Mouse (Mus musculus): ENCODE results near the gene Arrb2. TPM values are rescaled to one million over a fixed set of nuclear protein-coding genes. Genes with fewer than 3 reads are reported as not detected.
A peak's percentile ranks its signal among the peaks of the same experiment; 100 is the strongest.

Gene Arrb2
- polyA plus RNA-seq, 1 experiment from 2014 or later = 35.9 TPM

DNA sequence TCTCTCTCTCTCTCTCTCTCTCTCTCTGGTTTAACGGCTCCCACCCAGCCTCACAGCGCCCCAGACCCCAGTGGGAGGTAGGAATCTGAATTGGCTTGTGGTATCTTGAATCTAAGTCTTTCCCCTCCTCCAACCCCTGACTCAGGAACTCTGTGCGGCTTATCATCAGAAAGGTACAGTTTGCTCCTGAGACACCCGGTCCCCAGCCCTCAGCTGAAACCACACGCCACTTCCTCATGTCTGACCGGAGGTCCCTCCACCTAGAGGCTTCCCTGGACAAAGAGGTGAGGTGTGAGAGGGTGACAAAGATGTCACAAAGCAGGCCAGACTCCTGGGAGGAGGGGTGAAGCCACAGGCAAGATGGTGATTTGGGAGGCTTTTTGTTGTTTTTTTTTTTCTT is 5.0 kb downstream of the Arrb2 start:
- ATAC-seq (replicated peaks; ENCODE audit: low FRiP score) = no peak
- H3K9ac ChIP-seq (ENCODE audit: low read depth, low read length) = no peak overlapping the region
- peaks cover 24% of the 10 kb centered on the region for H3K4me1 ChIP-seq (replicated peaks; ENCODE audit: control insufficient read depth, insufficient read depth, low read length)
- no peak overlapping the region for H3K4me3 ChIP-seq (ENCODE audit: low read depth, low read length)
- H3K27ac ChIP-seq (ENCODE audit: low read depth, low read length) = no peak overlapping the region
- no peaks in the 10 kb centered on the region for H3K9me3 ChIP-seq (ENCODE audit: control insufficient read depth, low read length)
- no peak for DNase-seq (ENCODE audit: low spot score)
- 41% methylated on average over 6 of the region's 6 CpGs for WGBS
- peaks cover 15% of the 10 kb centered on the region; the same call in 1 of the 2 replicates for H3K36me3 ChIP-seq (ENCODE audit: control insufficient read depth, insufficient read depth, low read length)
- no peak overlapping the region for H3K4me2 ChIP-seq
- H3K27me3 ChIP-seq (replicated peaks; ENCODE audit: control insufficient read depth, insufficient read depth, low read length) = no peaks in the 10 kb centered on the region

DNA sequence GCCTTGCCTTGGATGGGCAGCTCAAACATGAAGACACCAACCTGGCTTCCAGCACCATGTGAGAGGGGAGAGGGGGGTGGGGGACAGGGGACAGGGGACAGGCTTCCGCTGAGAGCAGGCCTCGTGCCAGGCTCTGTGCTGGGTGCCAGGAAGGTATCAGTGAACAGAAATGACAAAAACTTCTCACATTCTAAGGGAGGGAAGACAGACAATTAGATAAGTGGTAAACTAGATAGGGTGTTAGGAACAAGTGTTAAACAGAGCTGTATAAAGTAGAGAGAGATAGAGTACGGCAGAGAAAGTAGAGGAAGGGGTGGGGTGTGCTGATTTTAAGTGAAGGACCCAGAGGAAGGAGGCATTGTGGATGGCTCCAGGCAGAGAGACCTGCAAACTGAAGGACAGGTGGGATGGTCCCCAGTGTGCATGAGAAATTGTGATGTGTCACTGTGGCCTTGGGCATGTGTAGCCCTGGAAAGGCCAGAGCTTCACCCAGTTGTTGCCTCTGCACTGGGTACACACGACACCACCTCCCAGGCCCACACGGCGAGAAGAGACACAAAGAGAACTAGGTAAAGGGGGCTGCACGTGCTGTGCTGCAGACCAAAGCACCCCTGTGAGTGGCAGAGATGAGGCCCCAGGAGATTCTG is 6.4 kb downstream of the Arrb2 start:
- WGBS = 89% methylated on average over 7 of the region's 7 CpGs
- H3K9ac ChIP-seq (ENCODE audit: low read depth, low read length) = no peak overlapping the region
- peaks cover 15% of the 10 kb centered on the region; the same call in 1 of the 2 replicates for H3K36me3 ChIP-seq (ENCODE audit: control insufficient read depth, insufficient read depth, low read length)

DNA sequence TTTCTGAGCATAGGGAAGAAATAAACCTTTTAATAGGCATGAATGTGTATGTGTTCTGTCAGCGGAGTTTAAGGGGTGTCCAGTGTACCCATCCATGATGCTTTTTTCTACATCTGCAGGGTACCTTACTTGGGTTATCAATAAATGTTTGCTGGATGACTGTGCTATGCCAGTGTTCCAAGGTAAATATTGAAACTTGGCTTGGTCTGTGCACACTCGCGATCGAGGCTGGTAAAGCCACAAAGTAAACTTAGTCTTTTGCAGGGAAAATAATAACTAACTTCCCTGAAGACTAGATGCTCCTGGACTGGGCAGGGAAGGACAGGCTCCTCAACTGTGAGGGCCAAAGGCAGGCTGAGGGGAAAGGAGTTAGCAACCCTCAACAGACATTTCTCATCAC is 8.2 kb downstream of the Arrb2 start:
- no peak overlapping the region for H3K4me2 ChIP-seq
- H3K27ac ChIP-seq (ENCODE audit: low read depth, low read length) = no peak overlapping the region
- no peak for DNase-seq (ENCODE audit: low spot score)
- no peak for ATAC-seq (replicated peaks; ENCODE audit: low FRiP score)
- H3K9ac ChIP-seq (ENCODE audit: low read depth, low read length) = no peak overlapping the region
- H3K9me3 ChIP-seq (ENCODE audit: control insufficient read depth, low read length) = no peaks in the 10 kb centered on the region
- H3K4me3 ChIP-seq (ENCODE audit: low read depth, low read length) = no peak overlapping the region
- H3K36me3 ChIP-seq (ENCODE audit: control insufficient read depth, insufficient read depth, low read length) = peaks cover 15% of the 10 kb centered on the region; the same call in 1 of the 2 replicates
- WGBS = 83% methylated on average over 4 of the region's 4 CpGs
- no peaks in the 10 kb centered on the region for H3K27me3 ChIP-seq (replicated peaks; ENCODE audit: control insufficient read depth, insufficient read depth, low read length)
- H3K4me1 ChIP-seq (replicated peaks; ENCODE audit: control insufficient read depth, insufficient read depth, low read length) = peaks cover 9% of the 10 kb centered on the region

More for the DNA sequence above, 6.4 kb downstream of the Arrb2 start:
- ATAC-seq (replicated peaks; ENCODE audit: low FRiP score) (no peak; the same call in 1 of the 2 replicates), DNase-seq (ENCODE audit: low spot score) (no peak)
- no peaks in the 10 kb centered on the region for H3K27me3 ChIP-seq (replicated peaks; ENCODE audit: control insufficient read depth, insufficient read depth, low read length)
- no peak overlapping the region for H3K4me2 ChIP-seq
- H3K4me1 ChIP-seq (replicated peaks; ENCODE audit: control insufficient read depth, insufficient read depth, low read length) = peaks cover 15% of the 10 kb centered on the region
- H3K9me3 ChIP-seq (ENCODE audit: control insufficient read depth, low read length) = no peaks in the 10 kb centered on the region
- H3K4me3 ChIP-seq (ENCODE audit: low read depth, low read length) = no peak overlapping the region
- H3K27ac ChIP-seq (ENCODE audit: low read depth, low read length) = no peak overlapping the region

DNA sequence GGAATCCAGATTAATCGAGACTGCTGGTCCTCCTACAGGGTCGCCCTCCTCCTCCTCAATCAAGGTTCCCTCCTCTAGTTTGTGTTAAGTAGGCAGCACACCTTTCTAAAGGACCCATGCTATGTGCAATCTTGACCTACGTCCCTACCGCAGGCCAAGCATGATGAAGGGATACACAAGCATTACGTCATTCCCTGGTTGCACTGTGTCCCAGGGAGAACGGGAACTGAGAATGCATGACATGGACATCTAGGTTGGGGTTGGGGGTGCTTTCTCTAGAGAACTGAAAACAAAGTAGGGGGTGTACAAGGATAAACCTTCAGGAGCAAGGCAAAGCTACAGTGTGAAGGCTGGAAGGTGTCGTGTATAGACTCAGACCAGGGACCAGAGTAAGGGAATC is 9.4 kb downstream of the Arrb2 start:
- Histone ChIP-seq H3K4me3 (ENCODE audit: low read depth, low read length) (no peak overlapping the region), H3K4me1 (replicated peaks; ENCODE audit: control insufficient read depth, insufficient read depth, low read length) (peaks cover 10% of the 10 kb centered on the region), H3K9me3 (ENCODE audit: control insufficient read depth, low read length) (no peaks in the 10 kb centered on the region), H3K27me3 (replicated peaks; ENCODE audit: control insufficient read depth, insufficient read depth, low read length) (no peaks in the 10 kb centered on the region), H3K27ac (ENCODE audit: low read depth, low read length) (no peak overlapping the region), H3K4me2 (no peak overlapping the region), H3K9ac (ENCODE audit: low read depth, low read length) (no peak overlapping the region), H3K36me3 (ENCODE audit: control insufficient read depth, insufficient read depth, low read length) (peaks cover 15% of the 10 kb centered on the region; the same call in 1 of the 2 replicates)
- DNase-seq (ENCODE audit: low spot score) (no peak), ATAC-seq (replicated peaks; ENCODE audit: low FRiP score) (no peak)
- WGBS = 87% methylated on average over 7 of the region's 7 CpGs

DNA sequence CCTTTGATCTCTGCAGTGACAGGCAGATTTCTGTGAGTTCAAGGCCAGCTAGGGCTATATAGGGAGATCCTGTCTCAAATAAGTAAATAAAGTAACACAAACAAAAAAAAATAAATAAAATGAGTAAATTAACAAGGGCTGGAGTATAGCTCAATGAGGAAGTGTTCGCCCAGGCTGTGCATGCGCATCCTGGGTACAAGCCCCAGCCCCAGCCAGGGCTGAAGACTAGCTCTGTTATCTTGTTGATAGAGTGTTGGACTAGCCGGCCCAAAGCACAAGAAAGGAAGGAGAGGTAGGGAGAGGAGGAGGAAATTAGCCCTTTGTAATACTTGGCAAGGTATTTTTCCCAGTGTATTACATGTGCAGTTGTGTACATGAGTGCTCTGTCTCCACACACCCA is 11.5 kb downstream of the Arrb2 start:
- Histone ChIP-seq H3K4me3 (ENCODE audit: low read depth, low read length) (no peak overlapping the region), H3K4me1 (replicated peaks; ENCODE audit: control insufficient read depth, insufficient read depth, low read length) (0 out of 2 replicates have a peak, but pooled peaks cover 4% of the 10 kb centered on the region), H3K36me3 (ENCODE audit: control insufficient read depth, insufficient read depth, low read length) (peaks cover 14% of the 10 kb centered on the region; the same call in 1 of the 2 replicates), H3K9me3 (ENCODE audit: control insufficient read depth, low read length) (no peaks in the 10 kb centered on the region), H3K27ac (ENCODE audit: low read depth, low read length) (no peak overlapping the region; the same call in 1 of the 2 replicates), H3K4me2 (no peak overlapping the region), H3K9ac (ENCODE audit: low read depth, low read length) (no peak overlapping the region), H3K27me3 (replicated peaks; ENCODE audit: control insufficient read depth, insufficient read depth, low read length) (no peaks in the 10 kb centered on the region)
- no peak for DNase-seq (ENCODE audit: low spot score)
- ATAC-seq (replicated peaks; ENCODE audit: low FRiP score) = no peak
- 70% methylated on average over 3 of the region's 3 CpGs for WGBS

DNA sequence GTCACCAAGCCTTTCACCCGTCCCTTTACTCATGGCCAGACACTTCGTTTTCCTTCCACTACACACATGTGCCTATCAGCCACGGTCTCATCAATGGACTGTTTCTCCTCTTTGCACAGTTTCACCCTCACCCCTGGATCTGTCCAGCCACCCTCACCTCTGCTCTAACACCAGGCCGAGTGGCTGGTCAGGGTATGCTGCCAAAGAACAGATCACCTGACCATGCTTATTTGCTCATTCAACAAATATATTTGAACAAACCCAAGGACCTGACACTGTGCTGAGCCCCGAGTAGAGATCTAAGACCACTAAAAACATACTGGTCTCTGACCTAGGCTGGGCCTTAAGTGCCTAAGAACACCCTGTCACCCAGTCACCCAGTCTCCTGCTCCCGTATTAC is 12.2 kb downstream of the Arrb2 start:
- Histone ChIP-seq H3K9ac (ENCODE audit: low read depth, low read length) (no peak overlapping the region), H3K27me3 (replicated peaks; ENCODE audit: control insufficient read depth, insufficient read depth, low read length) (no peaks in the 10 kb centered on the region), H3K4me1 (replicated peaks; ENCODE audit: control insufficient read depth, insufficient read depth, low read length) (0 out of 2 replicates have a peak, but pooled peaks cover 4% of the 10 kb centered on the region), H3K36me3 (ENCODE audit: control insufficient read depth, insufficient read depth, low read length) (peaks cover 7% of the 10 kb centered on the region; the same call in 1 of the 2 replicates), H3K27ac (ENCODE audit: low read depth, low read length) (no peak overlapping the region), H3K4me2 (no peak overlapping the region), H3K4me3 (ENCODE audit: low read depth, low read length) (no peak overlapping the region), H3K9me3 (ENCODE audit: control insufficient read depth, low read length) (no peaks in the 10 kb centered on the region)
- DNase-seq (ENCODE audit: low spot score) = no peak
- peak; percentile 60 for ATAC-seq (replicated peaks; ENCODE audit: low FRiP score)
- WGBS = 61% methylated on average over 6 of the region's 6 CpGs

DNA sequence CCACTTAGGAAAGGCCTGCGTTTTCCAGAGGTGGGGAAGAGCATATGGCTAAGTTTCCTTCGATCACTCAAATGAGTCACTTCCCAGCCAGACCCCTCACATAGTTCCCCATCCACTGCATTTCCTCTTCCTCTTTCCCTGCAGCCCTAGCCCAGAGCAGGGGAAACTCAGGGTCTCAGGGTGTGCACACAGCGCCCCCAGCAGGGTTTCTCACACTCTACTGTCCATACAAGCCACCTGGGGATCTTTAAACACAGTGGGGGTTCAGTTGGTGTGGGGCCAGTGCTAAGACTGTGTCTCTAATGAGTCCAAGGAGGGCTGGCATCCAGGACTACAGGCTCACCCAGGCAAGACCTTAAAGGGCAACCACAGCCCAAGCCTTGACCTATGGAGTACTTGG is 14.3 kb downstream of the Arrb2 start:
- no peak for ATAC-seq (replicated peaks; ENCODE audit: low FRiP score)
- no peaks in the 10 kb centered on the region for H3K9me3 ChIP-seq (ENCODE audit: control insufficient read depth, low read length)
- no peak overlapping the region for H3K4me3 ChIP-seq (ENCODE audit: low read depth, low read length)
- H3K4me2 ChIP-seq = no peak overlapping the region
- H3K4me1 ChIP-seq (replicated peaks; ENCODE audit: control insufficient read depth, insufficient read depth, low read length) = 0 out of 2 replicates have a peak, but pooled peaks cover 4% of the 10 kb centered on the region
- H3K36me3 ChIP-seq (ENCODE audit: control insufficient read depth, insufficient read depth, low read length) = no peaks in the 10 kb centered on the region
- WGBS = 20% methylated on average over 3 of the region's 3 CpGs
- H3K9ac ChIP-seq (ENCODE audit: low read depth, low read length) = no peak overlapping the region
- no peaks in the 10 kb centered on the region for H3K27me3 ChIP-seq (replicated peaks; ENCODE audit: control insufficient read depth, insufficient read depth, low read length)
- no peak overlapping the region for H3K27ac ChIP-seq (ENCODE audit: low read depth, low read length)
- no peak for DNase-seq (ENCODE audit: low spot score)

DNA sequence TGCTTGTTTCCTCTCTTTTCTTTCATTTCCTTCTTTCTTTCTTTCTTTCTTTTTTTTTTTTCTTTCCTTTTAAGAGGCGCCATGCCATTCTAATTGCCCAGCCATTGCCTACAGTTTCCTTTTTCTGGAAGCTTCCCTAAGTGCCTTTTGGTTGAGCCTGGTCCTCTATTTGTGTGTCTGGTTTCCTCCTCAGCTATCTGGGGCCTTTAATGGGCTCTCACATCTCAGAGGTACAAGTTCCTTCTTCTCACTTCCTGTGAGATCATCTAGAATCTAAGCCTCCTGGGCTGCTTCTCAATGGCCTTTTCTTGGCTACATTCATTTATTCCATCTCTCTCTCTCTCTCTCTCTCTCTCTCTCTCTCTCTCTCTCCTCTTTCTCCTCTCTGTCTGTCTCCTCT is 14.9 kb downstream of the Arrb2 start:
- H3K4me2 ChIP-seq = no peak overlapping the region
- H3K4me1 ChIP-seq (replicated peaks; ENCODE audit: control insufficient read depth, insufficient read depth, low read length) = 0 out of 2 replicates have a peak, but pooled peaks cover 5% of the 10 kb centered on the region
- no peaks in the 10 kb centered on the region for H3K27me3 ChIP-seq (replicated peaks; ENCODE audit: control insufficient read depth, insufficient read depth, low read length)
- ATAC-seq (replicated peaks; ENCODE audit: low FRiP score) = no peak
- no peaks in the 10 kb centered on the region for H3K36me3 ChIP-seq (ENCODE audit: control insufficient read depth, insufficient read depth, low read length)
- H3K4me3 ChIP-seq (ENCODE audit: low read depth, low read length) = no peak overlapping the region
- 46% methylated on average over 1 of the region's 1 CpGs for WGBS
- no peak overlapping the region for H3K9ac ChIP-seq (ENCODE audit: low read depth, low read length)
- no peak for DNase-seq (ENCODE audit: low spot score)
- no peaks in the 10 kb centered on the region for H3K9me3 ChIP-seq (ENCODE audit: control insufficient read depth, low read length)
- H3K27ac ChIP-seq (ENCODE audit: low read depth, low read length) = no peak overlapping the region

DNA sequence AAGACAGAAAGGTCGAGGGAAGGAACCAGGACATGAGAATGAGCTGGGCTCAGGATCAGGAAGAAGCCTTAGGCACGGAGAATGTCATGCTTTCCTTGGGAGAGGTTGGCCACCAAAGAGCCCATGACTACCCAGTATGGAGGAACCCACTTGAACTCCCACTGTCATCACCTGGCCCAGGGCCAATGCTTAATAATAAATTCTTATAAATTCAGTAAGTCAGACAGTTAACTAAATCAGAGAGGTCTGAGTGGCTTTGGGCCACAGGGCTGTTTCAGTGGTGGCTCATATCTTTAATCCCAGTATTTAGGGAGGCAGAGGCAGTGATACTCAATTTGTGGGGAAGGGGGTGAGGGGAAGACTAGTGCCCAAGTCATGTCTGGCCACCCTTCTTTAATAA is 18.5 kb downstream of the Arrb2 start:
- 72% methylated on average over 2 of the region's 2 CpGs for WGBS
- H3K4me3 ChIP-seq (ENCODE audit: low read depth, low read length) = no peak overlapping the region

More for the DNA sequence above, 18.5 kb downstream of the Arrb2 start:
- Histone ChIP-seq H3K4me1 (replicated peaks; ENCODE audit: control insufficient read depth, insufficient read depth, low read length) (peaks cover 16% of the 10 kb centered on the region; the same call in 1 of the 2 replicates), H3K9me3 (ENCODE audit: control insufficient read depth, low read length) (no peaks in the 10 kb centered on the region), H3K27me3 (replicated peaks; ENCODE audit: control insufficient read depth, insufficient read depth, low read length) (no peaks in the 10 kb centered on the region), H3K27ac (ENCODE audit: low read depth, low read length) (no peak overlapping the region), H3K9ac (ENCODE audit: low read depth, low read length) (no peak overlapping the region), H3K36me3 (ENCODE audit: control insufficient read depth, insufficient read depth, low read length) (0 out of 2 replicates have a peak, but pooled peaks cover 2% of the 10 kb centered on the region), H3K4me2 (peak overlapping the region; percentile 82; the same call in 1 of the 2 replicates)
- ATAC-seq (replicated peaks; ENCODE audit: low FRiP score) (no peak), DNase-seq (ENCODE audit: low spot score) (no peak)

Data from liver, embryonic 11.5 days (tissue).